Comparison of ENCODE assay signal across 9 mouse cellular contexts in genomic region chr15:100042048-100042400, GRCm38 (mm10). TPM values are rescaled to one million over a fixed set of nuclear protein-coding genes. Genes with fewer than 3 reads are reported as not detected.
A peak's percentile ranks its signal among the peaks of the same experiment; 100 is the strongest.
DNase-seq lines count a peak whose midpoint lies in the region; ATAC-seq and TF ChIP-seq lines count a peak whose summit lies in the region.
"Had no signal": no experiment of that assay in that cellular context is flagged by ENCODE, and none has a peak within 500 bp of the region (broad histone marks: within the 10 kb centered on the region; RNA-seq: fewer than 3 reads in every experiment).

No protein-coding gene starts in this region.

- H3K36me3 ChIP-seq in heart, embryonic 11.5 days (ENCODE audit: control insufficient read depth, insufficient read depth, low read length), result no peaks in the 10 kb centered on the region
- no peaks in the 10 kb centered on the region for H3K36me3 ChIP-seq in liver, embryonic 13.5 days
- H3K36me3 ChIP-seq in stomach, postnatal 0 days (ENCODE audit: control insufficient read depth, insufficient read depth, low read length), result no peaks in the 10 kb centered on the region

- 65% methylated on average over 9 of the region's 9 CpGs for WGBS in heart, embryonic 11.5 days (ENCODE audit: insufficient replicate concordance)
- 36% methylated on average over 9 of the region's 9 CpGs for WGBS in liver, embryonic 13.5 days (ENCODE audit: insufficient replicate concordance)
- WGBS in stomach, postnatal 0 days, result 54% methylated on average over 9 of the region's 9 CpGs

- TF ChIP-seq EP300 in stomach, postnatal 0 days (optimal IDR thresholded peaks at IDR 0.05), result no peak

- peaks cover 37% of the 10 kb centered on the region for H3K4me1 ChIP-seq in heart, embryonic 11.5 days (ENCODE audit: control insufficient read depth, insufficient read depth, low read length)
- H3K4me1 ChIP-seq in liver, embryonic 13.5 days (replicated peaks), result peaks cover 45% of the 10 kb centered on the region
- peaks cover 8% of the 10 kb centered on the region for H3K4me1 ChIP-seq in stomach, postnatal 0 days (replicated peaks; ENCODE audit: control insufficient read depth, insufficient read depth)

- ATAC-seq in heart, embryonic 11.5 days (replicated peaks; ENCODE audit: insufficient number of reproducible peaks, low FRiP score, low TSS enrichment), result no peak
- no peak for ATAC-seq in liver, embryonic 13.5 days (ENCODE audit: low read depth)
- ATAC-seq in stomach, postnatal 0 days (ENCODE audit: low FRiP score, low TSS enrichment), result peak; percentile 19; the same call in 1 of the 2 replicates

- H3K27ac ChIP-seq in heart, embryonic 11.5 days (ENCODE audit: low read depth, low read length), result 0 out of 2 replicates have a peak overlapping the region, but pooled peaks have one; percentile 12
- H3K27ac ChIP-seq in liver, embryonic 13.5 days, result no peak overlapping the region
- peak overlapping the region; percentile 65 for H3K27ac ChIP-seq in stomach, postnatal 0 days (replicated peaks)

- intact Hi-C loops in heart, postnatal 36 days (cut with DNase I), result no loop called here

- H3K4me3 ChIP-seq in heart, embryonic 11.5 days (ENCODE audit: low read depth, low read length), result no peak overlapping the region
- H3K4me3 ChIP-seq in liver, embryonic 13.5 days (replicated peaks), result no peak overlapping the region
- H3K4me3 ChIP-seq in stomach, postnatal 0 days (ENCODE audit: low read depth, low read length), result no peak overlapping the region

- no peak for TF ChIP-seq CTCF in stomach, postnatal 0 days (IDR thresholded peaks at IDR 0.05; ENCODE audit: low read depth)

- H3K9ac ChIP-seq in heart, embryonic 11.5 days (ENCODE audit: low read depth, low read length), result no peak overlapping the region; the same call in 1 of the 2 replicates
- no peak overlapping the region for H3K9ac ChIP-seq in liver, embryonic 13.5 days
- H3K9ac ChIP-seq in stomach, postnatal 0 days (ENCODE audit: low read length), result no peak overlapping the region

- no peaks in the 10 kb centered on the region for H3K9me3 ChIP-seq in heart, embryonic 11.5 days (replicated peaks; ENCODE audit: control insufficient read depth, low read length)
- no peaks in the 10 kb centered on the region for H3K9me3 ChIP-seq in liver, embryonic 13.5 days (replicated peaks)
- no peaks in the 10 kb centered on the region for H3K9me3 ChIP-seq in stomach, postnatal 0 days (ENCODE audit: control insufficient read depth, low read length)

- peak overlapping the region; percentile 87 for H3K4me2 ChIP-seq in heart, embryonic 11.5 days
- H3K4me2 ChIP-seq in liver, embryonic 13.5 days, result peak overlapping the region; percentile 35; the same call in 1 of the 2 replicates
- H3K4me2 ChIP-seq in stomach, postnatal 0 days (replicated peaks; ENCODE audit: low read depth), result peak overlapping the region; percentile 27

- DNase-seq in heart, postnatal 36 days, result no peak
- peak; percentile 57 for DNase-seq in urinary bladder, postnatal 14 days (ENCODE audit: low spot score)
- no peak for DNase-seq in urinary bladder, postnatal 10 days (ENCODE audit: low spot score)
- no peak for DNase-seq in liver, embryonic 13.5 days
- peak; percentile 40 for DNase-seq in stomach, postnatal 0 days (ENCODE audit: low spot score)
- no peak for DNase-seq in adrenal gland, postnatal 10 days
- DNase-seq in layer of hippocampus, adult 9-11 months, result no peak
- DNase-seq: right cerebral cortex, postnatal 4 days had no signal

- H3K27me3 ChIP-seq in heart, embryonic 11.5 days (ENCODE audit: control insufficient read depth, insufficient read depth, low read length), result no peaks in the 10 kb centered on the region
- H3K27me3 ChIP-seq in liver, embryonic 13.5 days, result peaks cover 29% of the 10 kb centered on the region
- H3K27me3 ChIP-seq in stomach, postnatal 0 days (ENCODE audit: control insufficient read depth, insufficient read depth, low read length), result no peaks in the 10 kb centered on the region

RNA-seq across cellular contexts. Expression of gene Dip2b, which starts 3.6 kb away (rescaled TPM):
- 16.6 and 17.6 TPM in 2 replicates for polyA plus RNA-seq in heart, embryonic 11.5 days (2014; fragmentation: Nextera tagmentation; extraction: Ambion mirVana)
- total RNA-seq in heart, postnatal 36 days (2021), result 10 to 100 TPM; 21.0 to 21.5 TPM
- 2.1 and 2.2 TPM in 2 replicates for polyA plus RNA-seq in liver, embryonic 13.5 days (2015; fragmentation: Nextera tagmentation; extraction: Ambion mirVana)
- polyA plus RNA-seq in stomach, postnatal 0 days (2015; fragmentation: Nextera tagmentation; extraction: Ambion mirVana), result 5.2 TPM in 2 replicates
- 10 to 100 TPM; 19.0 to 24.5 TPM for total RNA-seq in adrenal gland, postnatal 10 days (2021)

Comparison
In these comparisons a context has a peak if more than half of its experiments do, and no peak if none do; other contexts are left out.
1. DNase-seq: peak in urinary bladder, postnatal 14 days (single experiment) and stomach, postnatal 0 days (single experiment); none in heart, postnatal 36 days (0 of 2), urinary bladder, postnatal 10 days (single experiment), liver, embryonic 13.5 days (single experiment), adrenal gland, postnatal 10 days (single experiment) and layer of hippocampus, adult 9-11 months (single experiment).
2. H3K4me2 ChIP-seq: peak in every context shown above with its lines; median percentile 87 in heart, embryonic 11.5 days; 35 in liver, embryonic 13.5 days; 27 in stomach, postnatal 0 days.